Mouse (Mus musculus) liver, embryonic 14.5 days (tissue): Measurements from ENCODE around the gene Zfp280b.

Experiments
- CTCF ChIP-seq: IDR thresholded peaks from 2 replicates; pipeline ENCODE4 v1.5.1; 2016; ENCODE audit warnings: antibody characterized with exemption, low read depth, control low read depth
- EP300 ChIP-seq: IDR thresholded peaks from 2 replicates; pipeline ENCODE4 v1.6.1; 2016; ENCODE audit warnings: antibody characterized with exemption, low read depth

GRCm38 (mm10) chr10:75996315-75996714, 36.1 kb upstream of the Zfp280b start:
- TF ChIP-seq CTCF (no peak), EP300 (no peak)
